Mouse (Mus musculus): ENCODE measurements at regions not wholly inside any gene's neighbourhood (a gene's known extent, or its start where the extent isn't known, plus 50 kb on each side); places are given as distances from the start of the nearest gene placed in this dataset.
A peak's percentile ranks its signal among the peaks of the same experiment; 100 is the strongest.

DNA sequence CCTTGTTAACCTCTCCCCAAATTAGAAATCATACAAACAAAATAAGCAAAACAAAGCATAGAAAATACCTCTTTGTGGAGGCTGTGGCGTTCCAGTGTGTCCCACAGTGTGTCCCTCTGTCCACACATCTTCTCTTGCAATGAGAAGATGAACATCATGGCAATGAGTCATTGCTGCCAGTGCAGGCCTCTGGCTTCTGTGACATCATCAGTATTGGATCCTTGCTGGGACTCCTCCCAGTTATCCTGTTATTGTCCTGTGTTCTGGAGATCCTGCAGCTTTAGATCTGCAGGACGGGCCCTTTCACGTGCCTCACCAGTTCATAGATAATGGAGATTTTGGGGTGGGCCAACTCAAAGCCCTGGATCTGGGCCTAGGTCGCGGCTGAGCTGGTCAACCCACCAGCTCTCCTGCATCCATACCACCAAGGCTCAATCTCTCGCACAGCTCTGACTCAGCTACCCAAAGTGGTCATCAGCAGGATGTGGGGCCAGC lies 80.9 kb downstream of the Tmem212 start:
- Histone ChIP-seq H3K36me3 (replicated peaks) (no peaks in the 10 kb centered on the region), H3K4me3 (no peak overlapping the region), H3K27me3 (replicated peaks; ENCODE audit: low read depth, poor library complexity, severe bottlenecking) (no peaks in the 10 kb centered on the region), H3K9me3 (no peaks in the 10 kb centered on the region), H3K4me1 (no peaks in the 10 kb centered on the region), H3K27ac (replicated peaks) (no peak overlapping the region)
- DNase-seq (ENCODE audit: low spot score): no peak
- 88% methylated on average over 6 of the region's 6 CpGs for WGBS

GRCm38 (mm10) chr3:27804271-27804670 lies 91.9 kb downstream of the Tmem212 start:
- Histone ChIP-seq H3K27ac (replicated peaks) (no peak overlapping the region), H3K9me3 (no peaks in the 10 kb centered on the region), H3K27me3 (replicated peaks; ENCODE audit: low read depth, poor library complexity, severe bottlenecking) (no peaks in the 10 kb centered on the region), H3K36me3 (replicated peaks) (no peaks in the 10 kb centered on the region), H3K4me1 (no peaks in the 10 kb centered on the region), H3K4me3 (no peak overlapping the region)
- DNase-seq (ENCODE audit: low spot score): no peak
- WGBS: 72% methylated on average over 5 of the region's 5 CpGs

DNA sequence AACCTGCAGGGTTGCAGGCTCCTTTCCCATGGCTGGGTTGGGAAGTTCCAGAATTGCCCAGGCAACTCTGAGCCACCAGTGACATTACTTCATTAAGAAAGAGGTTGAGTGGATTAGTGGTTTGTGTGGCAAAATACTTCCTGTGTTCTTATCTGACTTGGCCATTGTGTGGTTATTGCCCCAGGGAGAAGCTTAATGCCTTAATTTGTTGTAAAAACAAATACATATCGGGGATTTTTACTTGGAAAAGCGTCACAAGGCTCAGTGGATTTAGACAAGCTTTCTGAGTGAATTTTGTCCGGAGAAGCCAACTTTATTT lies 80.5 kb upstream of the Fndc3b start:
- Histone ChIP-seq H3K27ac (replicated peaks) (no peak overlapping the region), H3K4me1 (peaks cover 21% of the 10 kb centered on the region), H3K4me3 (no peak overlapping the region), H3K36me3 (replicated peaks) (no peaks in the 10 kb centered on the region), H3K27me3 (replicated peaks; ENCODE audit: low read depth, poor library complexity, severe bottlenecking) (0 out of 2 replicates have a peak, but pooled peaks cover 3% of the 10 kb centered on the region), H3K9me3 (no peaks in the 10 kb centered on the region)
- DNase-seq (ENCODE audit: low spot score): no peak
- 41% methylated on average over 3 of the region's 3 CpGs for WGBS

DNA sequence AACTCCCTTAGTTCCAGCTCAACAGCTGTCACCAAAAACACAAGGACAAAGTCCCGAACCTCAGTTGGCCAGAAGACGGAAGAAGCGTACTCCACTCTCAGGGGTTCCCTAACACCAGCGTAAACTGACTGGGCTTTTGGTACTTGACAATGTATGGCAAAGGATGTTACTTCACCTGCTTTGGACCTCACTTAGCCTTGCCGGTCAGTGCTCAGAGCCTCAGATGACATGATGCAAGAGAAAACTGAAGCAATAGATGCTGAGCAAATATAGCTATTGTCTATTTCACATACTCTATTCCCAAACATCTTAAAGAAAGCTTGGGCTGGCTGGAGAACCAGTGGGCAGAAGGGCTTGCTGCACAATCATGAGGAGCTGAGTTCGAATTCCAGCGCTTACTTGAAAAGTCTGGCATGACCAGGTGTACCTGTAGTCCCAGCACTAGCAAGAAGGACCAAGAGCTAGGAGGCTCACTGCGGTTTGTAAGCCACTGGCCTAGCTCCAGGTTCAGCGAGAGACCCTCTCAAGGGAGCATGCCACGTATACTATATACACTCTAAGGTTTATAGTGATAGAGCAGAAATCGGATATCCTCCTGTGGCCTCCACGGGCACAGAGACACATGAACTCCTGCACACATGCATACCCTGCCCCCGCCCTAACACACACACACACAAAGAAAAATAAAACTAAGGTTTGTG lies 80.0 kb upstream of the Fndc3b start:
- 0 out of 2 replicates have a peak, but pooled peaks cover 6% of the 10 kb centered on the region for H3K27me3 ChIP-seq (replicated peaks; ENCODE audit: low read depth, poor library complexity, severe bottlenecking)

DNA sequence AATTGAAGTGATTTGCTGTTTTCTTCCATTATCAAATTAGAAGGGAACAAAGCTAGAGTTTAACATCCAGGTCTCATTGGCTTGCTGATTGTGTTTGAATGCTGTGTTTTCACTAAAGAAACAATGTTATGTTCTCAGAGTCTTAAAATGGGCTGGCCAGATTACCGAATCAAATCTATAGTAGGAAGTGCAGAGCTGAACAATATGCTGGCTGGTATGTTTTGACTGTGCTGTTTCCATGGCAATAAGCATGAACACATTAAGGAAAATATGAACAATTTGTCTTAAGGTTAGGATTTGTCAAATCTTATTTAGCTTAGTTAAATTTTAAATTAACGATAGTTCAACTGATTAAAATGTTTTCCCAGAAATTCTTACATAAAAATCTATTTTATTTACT lies 72.8 kb upstream of the Fndc3b start:
- Histone ChIP-seq H3K27ac (replicated peaks) (no peak overlapping the region), H3K4me3 (no peak overlapping the region), H3K4me1 (peaks cover 54% of the 10 kb centered on the region), H3K9me3 (no peaks in the 10 kb centered on the region), H3K36me3 (replicated peaks) (no peaks in the 10 kb centered on the region), H3K27me3 (replicated peaks; ENCODE audit: low read depth, poor library complexity, severe bottlenecking) (peaks cover 3% of the 10 kb centered on the region; the same call in 1 of the 2 replicates)
- 75% methylated on average over 2 of the region's 2 CpGs for WGBS
- no peak for DNase-seq (ENCODE audit: low spot score)

More for the DNA sequence above, 80.0 kb upstream of the Fndc3b start:
- no peak overlapping the region for H3K27ac ChIP-seq (replicated peaks)
- DNase-seq (ENCODE audit: low spot score): no peak
- H3K4me1 ChIP-seq: peaks cover 26% of the 10 kb centered on the region
- 82% methylated on average over 13 of the region's 13 CpGs for WGBS
- H3K9me3 ChIP-seq: no peaks in the 10 kb centered on the region
- H3K4me3 ChIP-seq: no peak overlapping the region
- H3K36me3 ChIP-seq (replicated peaks): no peaks in the 10 kb centered on the region

DNA sequence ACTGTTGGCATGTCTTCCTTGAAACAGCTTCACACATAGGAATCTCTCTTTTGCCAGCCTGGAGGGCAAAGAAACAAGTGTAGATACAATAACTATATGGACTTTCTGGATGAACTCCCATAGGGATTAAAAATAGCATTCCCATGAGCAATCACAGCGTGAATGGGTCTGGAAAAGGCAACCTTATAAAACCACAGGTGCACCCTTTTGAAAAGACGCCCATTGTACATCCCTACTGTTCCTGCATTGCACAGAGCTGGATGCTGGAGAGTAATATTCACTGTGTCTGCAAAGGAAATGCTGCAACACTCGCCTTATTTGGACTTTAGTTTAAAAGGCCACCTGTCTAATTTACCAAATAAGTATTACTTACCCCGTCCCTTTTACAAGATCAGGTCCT lies 72.4 kb upstream of the Fndc3b start:
- H3K9me3 ChIP-seq: no peaks in the 10 kb centered on the region
- H3K36me3 ChIP-seq (replicated peaks): no peaks in the 10 kb centered on the region
- no peak overlapping the region for H3K4me3 ChIP-seq
- H3K4me1 ChIP-seq: peaks cover 54% of the 10 kb centered on the region
- 71% methylated on average over 4 of the region's 4 CpGs for WGBS
- H3K27ac ChIP-seq (replicated peaks): no peak overlapping the region
- no peak for DNase-seq (ENCODE audit: low spot score)
- peaks cover 3% of the 10 kb centered on the region; the same call in 1 of the 2 replicates for H3K27me3 ChIP-seq (replicated peaks; ENCODE audit: low read depth, poor library complexity, severe bottlenecking)

DNA sequence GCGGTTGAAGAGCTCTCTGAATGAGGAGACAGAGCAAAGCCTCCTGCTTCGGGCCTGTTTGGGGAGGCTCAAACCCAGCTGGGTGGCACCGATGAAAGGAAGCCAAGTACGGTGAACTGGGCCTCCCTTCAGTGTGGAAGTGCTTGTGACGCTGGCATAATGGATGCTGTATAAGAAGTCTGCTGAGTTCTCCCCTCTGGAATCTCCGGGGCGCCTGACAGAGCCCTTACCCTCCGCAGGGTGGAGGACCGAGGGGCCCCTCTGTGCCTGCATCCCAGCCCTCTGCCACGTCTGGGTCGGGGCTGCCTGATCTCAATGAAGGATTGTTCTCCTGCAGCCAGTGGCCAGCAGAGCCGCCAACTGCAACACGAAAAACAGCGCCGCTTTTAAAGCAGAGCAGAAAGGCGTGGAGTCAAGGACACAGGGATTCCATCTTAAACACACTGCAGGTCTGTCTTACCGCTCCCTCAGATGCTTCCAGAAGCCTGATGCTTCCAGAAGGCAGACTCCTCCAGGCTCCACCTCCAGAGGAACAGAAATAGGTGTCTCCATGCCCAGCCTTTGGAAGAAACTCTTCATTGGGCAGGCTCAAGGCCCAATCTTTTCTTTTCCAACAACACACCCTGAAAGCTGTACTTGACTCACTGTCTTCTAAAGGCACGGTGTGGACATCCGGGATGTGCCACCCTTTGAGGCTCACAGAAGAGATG lies 71.1 kb upstream of the Fndc3b start:
- peak; percentile 53 for DNase-seq (ENCODE audit: low spot score)
- WGBS: 24% methylated on average over 19 of the region's 19 CpGs
- Histone ChIP-seq H3K9me3 (no peaks in the 10 kb centered on the region), H3K27me3 (replicated peaks; ENCODE audit: low read depth, poor library complexity, severe bottlenecking) (peaks cover 3% of the 10 kb centered on the region; the same call in 1 of the 2 replicates), H3K4me1 (peaks cover 45% of the 10 kb centered on the region), H3K27ac (replicated peaks) (peak overlapping the region; percentile 78), H3K36me3 (replicated peaks) (no peaks in the 10 kb centered on the region), H3K4me3 (0 out of 2 replicates have a peak overlapping the region, but pooled peaks have one; percentile 28)

DNA sequence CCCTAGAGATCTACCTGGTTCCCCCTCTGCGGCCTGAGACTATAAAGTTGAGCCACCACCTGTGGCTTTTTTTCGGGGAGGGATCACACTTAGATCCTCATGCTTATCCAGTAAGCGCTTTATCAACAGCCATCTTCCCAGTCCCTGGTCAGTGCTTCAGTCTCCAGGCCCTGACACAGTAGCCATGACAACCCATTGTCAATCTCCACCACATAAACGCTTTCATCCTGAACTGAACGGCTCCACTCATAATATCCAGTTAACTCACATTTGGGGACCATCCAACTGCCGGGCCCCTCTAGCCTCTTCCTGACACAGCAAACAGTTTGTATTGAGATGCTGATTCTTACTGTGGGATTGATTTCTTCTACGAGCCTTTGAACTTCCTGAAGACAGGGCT lies 68.8 kb upstream of the Fndc3b start:
- Histone ChIP-seq H3K27ac (replicated peaks) (no peak overlapping the region), H3K4me3 (no peak overlapping the region), H3K27me3 (replicated peaks; ENCODE audit: low read depth, poor library complexity, severe bottlenecking) (no peaks in the 10 kb centered on the region; the same call in 1 of the 2 replicates), H3K36me3 (replicated peaks) (no peaks in the 10 kb centered on the region), H3K9me3 (no peaks in the 10 kb centered on the region), H3K4me1 (peaks cover 32% of the 10 kb centered on the region)
- 48% methylated on average over 7 of the region's 7 CpGs for WGBS
- no peak for DNase-seq (ENCODE audit: low spot score)

GRCm38 (mm10) chr3:27777751-27778150 lies 66.6 kb upstream of the Fndc3b start:
- Histone ChIP-seq H3K27ac (replicated peaks) (no peak overlapping the region), H3K9me3 (no peaks in the 10 kb centered on the region), H3K27me3 (replicated peaks; ENCODE audit: low read depth, poor library complexity, severe bottlenecking) (no peaks in the 10 kb centered on the region; the same call in 1 of the 2 replicates), H3K4me3 (no peak overlapping the region), H3K4me1 (peaks cover 32% of the 10 kb centered on the region), H3K36me3 (replicated peaks) (no peaks in the 10 kb centered on the region)
- 93% methylated on average over 6 of the region's 6 CpGs for WGBS
- no peak for DNase-seq (ENCODE audit: low spot score)

GRCm38 (mm10) chr3:27773176-27773575 lies 62.1 kb upstream of the Fndc3b start:
- Histone ChIP-seq H3K36me3 (replicated peaks) (no peaks in the 10 kb centered on the region), H3K27ac (replicated peaks) (no peak overlapping the region), H3K4me3 (no peak overlapping the region), H3K9me3 (no peaks in the 10 kb centered on the region), H3K4me1 (no peaks in the 10 kb centered on the region), H3K27me3 (replicated peaks; ENCODE audit: low read depth, poor library complexity, severe bottlenecking) (no peaks in the 10 kb centered on the region)
- WGBS: 85% methylated on average over 3 of the region's 3 CpGs
- no peak for DNase-seq (ENCODE audit: low spot score)

- H3K27ac ChIP-seq (replicated peaks): no peak overlapping the region
- WGBS: 92% methylated on average over 5 of the region's 5 CpGs
- no peaks in the 10 kb centered on the region for H3K27me3 ChIP-seq (replicated peaks; ENCODE audit: low read depth, poor library complexity, severe bottlenecking)
- H3K4me1 ChIP-seq: peaks cover 9% of the 10 kb centered on the region
- H3K9me3 ChIP-seq: no peaks in the 10 kb centered on the region
- no peak overlapping the region for H3K4me3 ChIP-seq
- H3K36me3 ChIP-seq (replicated peaks): no peaks in the 10 kb centered on the region
- no peak for DNase-seq (ENCODE audit: low spot score)
Measured at GRCm38 (mm10) chr3:27769438-27769837, 58.3 kb upstream of the Fndc3b start.

DNA sequence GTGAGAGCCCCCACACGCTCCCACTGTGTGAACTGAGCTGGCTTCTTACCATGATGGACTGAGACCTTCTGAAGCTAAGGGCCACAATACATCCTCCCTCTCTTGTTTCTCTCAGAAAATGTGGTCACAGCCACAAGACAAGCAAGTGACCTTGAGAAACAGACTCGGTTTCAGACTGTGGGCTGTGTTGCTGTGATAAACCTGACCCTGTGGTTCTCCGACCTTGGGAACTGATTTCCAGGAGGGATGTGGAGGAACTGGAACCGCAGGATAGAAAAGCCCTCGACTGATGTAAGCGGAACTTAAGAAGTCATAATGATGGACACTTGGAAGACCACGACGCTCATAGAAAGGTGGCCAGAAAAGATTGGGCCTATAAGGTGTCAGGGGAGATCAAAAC lies 56.1 kb upstream of the Fndc3b start:
- peaks cover 9% of the 10 kb centered on the region for H3K4me1 ChIP-seq
- H3K4me3 ChIP-seq: no peak overlapping the region
- no peaks in the 10 kb centered on the region for H3K27me3 ChIP-seq (replicated peaks; ENCODE audit: low read depth, poor library complexity, severe bottlenecking)
- H3K9me3 ChIP-seq: no peaks in the 10 kb centered on the region
- no peak overlapping the region for H3K27ac ChIP-seq (replicated peaks)
- H3K36me3 ChIP-seq (replicated peaks): no peaks in the 10 kb centered on the region
- WGBS: 86% methylated on average over 8 of the region's 8 CpGs
- DNase-seq (ENCODE audit: low spot score): no peak

GRCm38 (mm10) chr3:27766421-27766820 lies 55.3 kb upstream of the Fndc3b start:
- H3K4me1 ChIP-seq: peaks cover 9% of the 10 kb centered on the region
- H3K27me3 ChIP-seq (replicated peaks; ENCODE audit: low read depth, poor library complexity, severe bottlenecking): no peaks in the 10 kb centered on the region
- H3K36me3 ChIP-seq (replicated peaks): no peaks in the 10 kb centered on the region
- H3K9me3 ChIP-seq: no peaks in the 10 kb centered on the region
- no peak for DNase-seq (ENCODE audit: low spot score)
- WGBS: 64% methylated on average over 6 of the region's 6 CpGs
- peak overlapping the region; percentile 61; the same call in 1 of the 2 replicates for H3K27ac ChIP-seq (replicated peaks)
- no peak overlapping the region for H3K4me3 ChIP-seq
